In the genomic region with DNA sequence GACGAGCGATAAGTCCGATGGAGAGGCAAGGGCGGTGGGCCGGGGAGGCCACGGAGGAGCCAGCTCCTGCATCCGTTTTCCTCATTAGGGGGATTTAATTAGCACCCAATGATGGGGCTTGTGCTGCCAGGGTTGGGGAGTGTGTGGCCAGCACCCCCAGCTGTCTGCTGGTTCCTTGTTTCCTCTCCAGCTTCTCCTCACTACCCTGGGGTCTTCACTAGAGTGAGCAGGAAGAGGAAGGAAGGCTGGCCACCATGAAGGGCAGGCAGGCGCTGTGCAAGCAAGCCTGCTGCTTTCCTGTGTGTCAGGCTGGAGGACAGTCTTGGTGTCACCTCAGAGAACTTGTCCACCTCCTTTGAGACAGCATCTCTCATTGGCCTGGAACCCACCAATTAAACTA, we compare ENCODE assay signal across 18 mouse cellular contexts. TPM values are rescaled to one million over a fixed set of nuclear protein-coding genes. Genes with fewer than 3 reads are reported as not detected.
DNase-seq lines count a peak whose midpoint lies in the region; ATAC-seq lines count a peak whose summit lies in the region.
"Had no signal": no experiment of that assay in that cellular context is flagged by ENCODE, and none has a peak within 500 bp of the region (broad histone marks: within the 10 kb centered on the region; RNA-seq: fewer than 3 reads in every experiment).

No protein-coding gene starts in this region.

- H3K36me3 ChIP-seq in neural tube, embryonic 12.5 days, result no peaks in the 10 kb centered on the region
- H3K36me3 ChIP-seq in hindbrain, embryonic 13.5 days, result no peaks in the 10 kb centered on the region
- H3K36me3 ChIP-seq in liver, embryonic 12.5 days, result no peaks in the 10 kb centered on the region
- H3K36me3 ChIP-seq: embryonic facial prominence, embryonic 12.5 days; intestine, embryonic 15.5 days; kidney, embryonic 15.5 days had no signal

- H3K4me1 ChIP-seq in neural tube, embryonic 12.5 days, result peaks cover 22% of the 10 kb centered on the region
- peaks cover 27% of the 10 kb centered on the region for H3K4me1 ChIP-seq in hindbrain, embryonic 13.5 days (replicated peaks)
- H3K4me1 ChIP-seq in liver, embryonic 12.5 days, result no peaks in the 10 kb centered on the region
- H3K4me1 ChIP-seq: intestine, embryonic 15.5 days had no signal

- no peak overlapping the region for H3K9ac ChIP-seq in neural tube, embryonic 12.5 days
- no peak overlapping the region for H3K9ac ChIP-seq in hindbrain, embryonic 13.5 days
- no peak overlapping the region for H3K9ac ChIP-seq in liver, embryonic 12.5 days
- H3K9ac ChIP-seq: embryonic facial prominence, embryonic 12.5 days; intestine, embryonic 15.5 days; kidney, embryonic 15.5 days had no signal

- 0 out of 2 replicates have a peak, but pooled peaks have one; percentile 22 for ATAC-seq in neural tube, embryonic 12.5 days (ENCODE audit: low FRiP score, low read depth)
- no peak for ATAC-seq in hindbrain, embryonic 13.5 days (ENCODE audit: low FRiP score)
- ATAC-seq in liver, embryonic 12.5 days, result no peak
- ATAC-seq: activated CD4-positive, CD25-positive, alpha-beta regulatory T cell, adult 4 months; intestine, embryonic 15.5 days had no signal

- H3K27ac ChIP-seq in neural tube, embryonic 12.5 days, result no peak overlapping the region
- H3K27ac ChIP-seq in hindbrain, embryonic 13.5 days, result peak overlapping the region; percentile 36; the same call in 1 of the 2 replicates
- H3K27ac ChIP-seq in liver, embryonic 12.5 days, result no peak overlapping the region
- H3K27ac ChIP-seq: embryonic facial prominence, embryonic 12.5 days; intestine, embryonic 15.5 days; kidney, embryonic 15.5 days; macrophage had no signal

- peak; percentile 44 to 55 for DNase-seq in cerebellum, postnatal 10 days
- no peak for DNase-seq in cerebellum, adult 11 months
- no peak for DNase-seq in neural tube, embryonic 10.5 days (ENCODE audit: extremely low spot score, low spot score)
- DNase-seq in retina, postnatal 1 day, result peak; percentile 63
- no peak for DNase-seq in thymus, postnatal 4 days
- DNase-seq: adrenal gland, postnatal 36 days; heart, postnatal 14 days; liver; lung, adult 2 months; right cerebral cortex, postnatal 25 days had no signal

- H3K27me3 ChIP-seq in neural tube, embryonic 12.5 days (replicated peaks), result no peaks in the 10 kb centered on the region
- H3K27me3 ChIP-seq in hindbrain, embryonic 13.5 days, result peaks cover 7% of the 10 kb centered on the region; the same call in 1 of the 2 replicates
- peaks cover 11% of the 10 kb centered on the region; the same call in 1 of the 2 replicates for H3K27me3 ChIP-seq in liver, embryonic 12.5 days (replicated peaks)
- H3K27me3 ChIP-seq: embryonic facial prominence, embryonic 12.5 days; intestine, embryonic 15.5 days had no signal

- peaks cover 13% of the 10 kb centered on the region for H3K9me3 ChIP-seq in neural tube, embryonic 12.5 days
- peaks cover 3% of the 10 kb centered on the region; the same call in 1 of the 2 replicates for H3K9me3 ChIP-seq in hindbrain, embryonic 13.5 days
- H3K9me3 ChIP-seq in liver, embryonic 12.5 days (replicated peaks), result no peaks in the 10 kb centered on the region; the same call in 1 of the 2 replicates
- H3K9me3 ChIP-seq: intestine, embryonic 15.5 days had no signal

- H3K4me2 ChIP-seq in neural tube, embryonic 12.5 days (replicated peaks), result no peak overlapping the region
- H3K4me2 ChIP-seq in hindbrain, embryonic 13.5 days, result no peak overlapping the region
- H3K4me2 ChIP-seq in liver, embryonic 12.5 days, result no peak overlapping the region
- H3K4me2 ChIP-seq: embryonic facial prominence, embryonic 12.5 days; intestine, embryonic 15.5 days; kidney, embryonic 15.5 days had no signal

- H3K4me3 ChIP-seq in neural tube, embryonic 12.5 days, result no peak overlapping the region
- H3K4me3 ChIP-seq in hindbrain, embryonic 13.5 days, result no peak overlapping the region
- no peak overlapping the region for H3K4me3 ChIP-seq in liver, embryonic 12.5 days
- H3K4me3 ChIP-seq: embryonic facial prominence, embryonic 12.5 days; intestine, embryonic 15.5 days; kidney, embryonic 15.5 days had no signal

- 57% methylated on average over 8 of the region's 8 CpGs for WGBS in neural tube, embryonic 12.5 days
- WGBS in hindbrain, embryonic 13.5 days, result 49% methylated on average over 8 of the region's 8 CpGs
- WGBS in liver, embryonic 12.5 days (ENCODE audit: insufficient replicate concordance), result 49% methylated on average over 8 of the region's 8 CpGs

RNA-seq across cellular contexts. Expression of gene 4931429L15Rik, which starts 2.9 kb away (rescaled TPM):
- 0.18 TPM in 1 of 2 replicates, not detected in the other for polyA plus RNA-seq in neural tube, embryonic 12.5 days (2016; fragmentation: Nextera tagmentation; extraction: Ambion mirVana)
- not detected in 2 replicates for polyA plus RNA-seq in hindbrain, embryonic 13.5 days (2015; fragmentation: Nextera tagmentation; extraction: Ambion mirVana)
- polyA plus RNA-seq in liver, embryonic 12.5 days (2016; fragmentation: Nextera tagmentation; extraction: Ambion mirVana), result not detected in 2 replicates
- polyA plus RNA-seq: activated CD4-positive, CD25-positive, alpha-beta regulatory T cell, adult 4 months; embryonic facial prominence, embryonic 12.5 days; intestine, embryonic 15.5 days; kidney, embryonic 15.5 days; lung, adult 2 months; macrophage had no signal

RNA-seq across cellular contexts. Expression of gene Bud13, which starts 34.1 kb away (rescaled TPM):
- 20.4 and 21.7 TPM in 2 replicates for polyA plus RNA-seq in neural tube, embryonic 12.5 days (2016; fragmentation: Nextera tagmentation; extraction: Ambion mirVana)
- 17.5 and 18.3 TPM in 2 replicates for polyA plus RNA-seq in hindbrain, embryonic 13.5 days (2015; fragmentation: Nextera tagmentation; extraction: Ambion mirVana)
- polyA plus RNA-seq in liver, embryonic 12.5 days (2016; fragmentation: Nextera tagmentation; extraction: Ambion mirVana), result 12.3 and 13.2 TPM in 2 replicates

RNA-seq across cellular contexts. Expression of gene Zpr1, which starts 44.0 kb away (rescaled TPM):
- 58.0 and 60.7 TPM in 2 replicates for polyA plus RNA-seq in neural tube, embryonic 12.5 days (2016; fragmentation: Nextera tagmentation; extraction: Ambion mirVana)
- polyA plus RNA-seq in hindbrain, embryonic 13.5 days (2015; fragmentation: Nextera tagmentation; extraction: Ambion mirVana), result 60.2 and 61.1 TPM in 2 replicates
- polyA plus RNA-seq in liver, embryonic 12.5 days (2016; fragmentation: Nextera tagmentation; extraction: Ambion mirVana), result 55.4 and 56.0 TPM in 2 replicates

RNA-seq across cellular contexts. Expression of gene Apoa5, which starts 48.5 kb away (rescaled TPM):
- polyA plus RNA-seq in neural tube, embryonic 12.5 days (2016; fragmentation: Nextera tagmentation; extraction: Ambion mirVana), result not detected in 2 replicates
- polyA plus RNA-seq in hindbrain, embryonic 13.5 days (2015; fragmentation: Nextera tagmentation; extraction: Ambion mirVana), result not detected in 2 replicates
- 0.25 and 0.33 TPM in 2 replicates for polyA plus RNA-seq in liver, embryonic 12.5 days (2016; fragmentation: Nextera tagmentation; extraction: Ambion mirVana)
- polyA plus RNA-seq: activated CD4-positive, CD25-positive, alpha-beta regulatory T cell, adult 4 months; embryonic facial prominence, embryonic 12.5 days; kidney, embryonic 15.5 days; macrophage had no signal

Comparison
In these comparisons a context has a peak if more than half of its experiments do, and no peak if none do; other contexts are left out.
1. DNase-seq: peak in cerebellum, postnatal 10 days (2 of 2) and retina, postnatal 1 day (single experiment); none in cerebellum, adult 11 months (single experiment), neural tube, embryonic 10.5 days (single experiment) and thymus, postnatal 4 days (single experiment).